Mouse (Mus musculus) kidney, adult 9 months (tissue): ENCODE results near the gene Pus1.
"Not testable (repeated sequence)": the region's sequence is repeated elsewhere in the genome, so short reads cannot be mapped to it uniquely, and the experiment has no call there.

Experiments used
- DNase-seq: peaks from one replicate; pipeline ENCODE4 v3.0.0; 2022

Pus1 gene

DNA sequence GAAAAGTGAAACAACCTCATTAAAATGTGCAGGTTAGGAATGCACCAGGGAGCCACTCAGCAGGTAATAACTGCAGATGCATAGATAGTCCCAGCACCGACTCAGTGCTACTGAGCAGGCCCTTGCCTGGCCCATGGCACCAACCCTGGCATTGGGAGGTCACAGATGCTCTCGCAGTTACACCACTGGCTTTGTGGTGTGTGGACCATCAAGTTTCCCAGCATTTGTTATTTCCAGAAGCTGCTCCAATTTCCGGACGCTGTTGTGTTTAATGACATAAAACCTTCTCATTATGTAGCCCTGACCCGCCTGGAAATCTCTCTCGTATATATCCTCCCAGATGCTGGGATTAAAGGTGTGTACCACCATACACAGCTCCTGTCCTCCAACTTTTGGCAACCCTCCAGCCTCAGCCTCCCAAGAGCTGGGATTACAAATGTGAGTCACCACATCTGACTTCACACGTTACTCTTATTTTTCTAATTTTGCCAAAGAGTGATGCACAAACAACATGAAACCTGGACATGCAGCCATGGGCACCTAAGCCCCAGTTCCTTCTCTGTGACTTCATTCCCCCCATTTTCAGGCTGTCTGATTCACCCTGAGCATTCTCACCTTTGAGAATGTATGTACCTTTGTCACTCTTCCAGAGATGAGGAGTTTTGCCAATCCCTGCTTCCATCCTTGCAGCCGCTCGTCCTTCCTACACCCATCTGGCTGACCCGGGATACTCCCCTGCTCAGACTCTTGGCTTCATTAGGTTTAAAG is 486 bp upstream of the Pus1 start:
- DNase-seq, result no peak

GRCm38 (mm10) chr5:110779276-110779997 is 1.0 kb downstream of the Pus1 start:
- DNase-seq, result no peak

DNA sequence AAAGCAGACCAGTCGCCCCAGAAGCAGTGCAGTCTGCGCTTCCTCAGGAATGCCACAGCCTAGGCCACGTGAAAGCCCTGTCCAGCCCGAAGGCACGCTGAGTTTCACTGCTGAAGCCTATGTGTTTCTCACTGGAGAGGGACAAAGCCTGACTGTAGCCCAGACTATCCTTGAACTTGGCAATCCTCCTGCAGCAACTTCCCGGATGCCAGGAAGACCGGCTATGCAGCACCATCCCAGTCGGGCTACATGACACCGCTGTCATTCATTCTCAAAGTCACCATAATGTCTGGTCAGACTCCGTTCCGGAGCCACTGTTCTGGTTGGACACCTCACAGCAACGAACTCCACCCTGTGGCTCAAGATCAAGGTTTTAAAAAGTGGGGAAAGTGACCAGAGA is 2.2 kb downstream of the Pus1 start:
- no peak for DNase-seq

- DNase-seq, result no peak
Measured at GRCm38 (mm10) chr5:110776141-110776540, 4.3 kb downstream of the Pus1 start.

DNA sequence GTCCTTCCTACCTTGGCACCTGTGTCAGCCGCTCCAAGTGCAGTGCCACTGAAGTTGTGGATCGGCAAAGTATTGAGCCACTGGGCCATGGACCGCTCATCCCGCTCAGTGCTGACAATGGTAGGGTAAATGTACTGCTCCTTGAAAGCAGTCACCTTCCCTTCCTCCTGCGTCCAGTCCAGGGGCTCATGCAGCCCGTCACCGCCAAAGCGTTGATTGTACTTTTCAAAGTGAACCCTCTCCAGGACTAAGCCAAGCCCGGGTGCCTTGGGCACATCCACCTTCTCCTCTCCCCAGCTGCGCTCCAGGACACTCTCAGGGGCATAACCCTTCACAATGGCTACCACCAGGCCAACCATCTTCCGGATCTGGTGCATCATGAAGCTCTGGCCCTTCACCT is 5.9 kb downstream of the Pus1 start:
- DNase-seq, result no peak

DNA sequence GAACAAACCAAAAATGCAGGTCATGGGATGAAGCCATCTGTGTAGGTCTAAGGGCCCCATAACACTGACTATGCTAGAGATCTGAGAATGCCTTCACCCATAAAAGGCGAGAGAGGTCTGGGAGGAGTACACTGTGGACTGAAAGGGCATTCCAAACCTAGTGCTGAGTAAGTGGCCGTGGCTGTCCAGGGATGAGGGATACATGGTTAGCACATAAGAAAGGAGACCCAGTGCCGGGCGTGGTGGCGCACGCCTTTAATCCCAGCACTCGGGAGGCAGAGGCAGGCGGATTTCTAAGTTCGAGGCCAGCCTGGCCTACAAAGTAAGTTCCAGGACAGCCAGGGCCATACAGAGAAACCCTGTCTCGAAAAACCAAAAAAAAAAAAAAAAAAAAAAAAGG is 7.5 kb downstream of the Pus1 start:
- DNase-seq, result not testable (repeated sequence)

- peak; percentile 100 for DNase-seq
Measured at GRCm38 (mm10) chr5:110770448-110771158, 9.9 kb downstream of the Pus1 start, which contains the start of gene Ep400. TSS of gene Ep400 (minus strand) at chr5:110770717.

GRCm38 (mm10) chr5:110770031-110770445 is 10.4 kb downstream of the Pus1 start:
- DNase-seq, result no peak

GRCm38 (mm10) chr5:110769272-110769671 is 11.2 kb downstream of the Pus1 start:
- DNase-seq, result no peak

GRCm38 (mm10) chr5:110763890-110764289 is 16.6 kb downstream of the Pus1 start:
- DNase-seq, result no peak

GRCm38 (mm10) chr5:110745021-110745420 is 35.4 kb downstream of the Pus1 start:
- no peak for DNase-seq

- DNase-seq, result no peak
Measured at GRCm38 (mm10) chr5:110739496-110740275, 40.8 kb downstream of the Pus1 start.

DNA sequence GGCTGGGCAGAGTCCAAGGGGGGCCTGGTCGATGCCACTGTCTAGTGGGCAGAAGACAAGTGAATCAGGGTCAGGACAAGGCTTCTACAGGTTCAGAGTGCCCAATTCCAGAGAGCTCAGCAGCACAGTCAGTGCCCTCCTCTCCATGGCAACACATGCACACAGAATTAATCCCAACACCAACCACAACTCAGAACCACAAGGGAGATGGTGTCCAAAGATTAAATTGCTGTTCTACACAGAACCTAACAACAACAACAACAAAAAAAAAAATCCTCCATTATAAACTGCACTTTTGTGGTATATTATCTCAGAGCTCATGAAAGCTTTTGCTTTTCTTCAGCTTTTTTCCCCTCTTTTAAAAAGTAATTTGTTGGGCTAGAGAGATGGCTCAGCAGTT is 44.9 kb downstream of the Pus1 start:
- DNase-seq, result no peak

DNA sequence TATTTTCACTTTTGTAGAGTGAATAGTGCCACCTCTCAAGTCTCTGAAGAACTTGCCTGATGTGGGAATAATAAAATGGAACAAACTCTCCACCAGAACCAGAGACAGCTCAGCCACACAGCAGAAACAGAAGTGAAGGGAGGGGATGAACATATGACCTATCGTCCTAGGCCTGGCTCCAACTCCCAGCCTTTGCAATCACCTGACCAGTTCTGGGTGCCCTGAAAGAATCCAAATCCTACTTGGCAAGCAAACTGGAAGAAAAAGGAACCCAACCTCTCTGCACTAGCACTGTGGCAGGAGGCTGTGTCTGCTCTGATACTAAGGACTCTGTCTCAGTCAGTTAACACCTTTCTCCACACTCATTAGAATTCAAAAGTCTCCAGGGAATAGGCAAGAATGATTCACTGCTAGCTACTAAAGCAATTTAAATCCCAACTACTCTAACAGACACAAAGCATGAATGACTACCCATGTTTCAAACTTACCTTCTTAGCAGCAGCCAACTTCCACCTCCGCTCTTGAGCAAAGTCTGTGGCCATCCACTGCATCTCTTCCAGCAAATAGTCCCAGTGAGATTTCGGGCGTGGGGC is 47.1 kb downstream of the Pus1 start:
- no peak for DNase-seq

DNA sequence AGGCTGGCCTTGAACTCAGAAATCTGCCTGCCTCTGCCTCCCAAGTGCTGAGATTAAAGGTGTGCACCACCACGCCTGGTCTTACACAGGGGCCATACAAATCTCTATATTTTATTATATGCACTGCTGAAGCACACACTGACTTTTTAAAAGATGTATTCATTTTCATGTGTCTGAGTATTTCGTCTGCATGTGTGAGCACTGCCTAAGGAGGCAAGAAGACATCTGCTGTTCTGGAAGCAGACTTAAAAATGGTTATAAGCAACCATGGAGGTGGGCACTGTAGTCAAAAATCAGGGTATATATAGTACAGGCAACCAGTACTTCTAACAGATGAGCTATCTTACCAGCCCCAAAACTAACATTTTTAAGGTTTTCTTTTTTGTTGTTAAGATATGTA is 49.2 kb downstream of the Pus1 start:
- DNase-seq, result no peak

- no peak for DNase-seq
Measured at GRCm38 (mm10) chr5:110727850-110728249, 52.6 kb downstream of the Pus1 start.
